Mouse (Mus musculus) ovary, postnatal 10 days (tissue): ENCODE data around the gene Pitpnm3.

Experiments used
- DNase-seq: peaks from one replicate; pipeline ENCODE4 v3.0.0; 2022; ENCODE audit warnings: low spot score

Gene Pitpnm3

GRCm38 (mm10) chr11:72050895-72051858 lies 84.4 kb downstream of the Pitpnm3 start:
- no peak for DNase-seq

DNA sequence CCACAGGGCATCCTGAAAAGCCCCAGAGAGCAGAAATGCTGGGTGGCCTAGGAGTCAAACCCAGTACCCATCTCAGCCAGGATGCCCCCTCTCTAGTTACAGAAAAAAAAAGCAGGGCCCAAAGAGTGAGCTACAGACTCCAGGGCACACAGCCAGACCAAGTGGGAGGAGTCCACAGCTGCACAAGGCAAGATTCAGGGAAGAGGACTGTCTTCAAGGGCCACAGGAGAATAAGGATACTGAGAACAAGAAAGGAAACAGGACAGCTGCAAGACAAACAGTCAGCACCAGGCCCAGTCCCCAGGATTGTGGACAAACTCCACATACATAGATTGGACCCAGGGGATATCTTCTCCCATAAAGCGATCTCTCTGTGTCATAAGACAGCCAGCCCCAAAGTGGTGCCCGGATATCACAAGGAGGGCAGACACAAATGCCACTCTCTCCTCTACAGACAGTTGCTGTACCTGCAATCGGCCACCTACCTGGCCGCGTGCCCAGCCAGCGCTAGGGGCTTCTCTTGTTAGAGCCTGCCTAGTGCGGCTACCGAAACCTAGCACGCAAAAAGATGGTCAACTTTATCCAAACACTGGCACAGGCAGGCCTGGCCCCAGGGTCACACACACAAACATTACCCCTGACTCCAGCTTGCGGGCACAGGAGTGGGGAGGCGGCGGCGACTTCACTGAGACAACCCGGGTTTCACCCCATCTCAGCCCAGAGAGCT lies 85.2 kb downstream of the Pitpnm3 start:
- no peak for DNase-seq

GRCm38 (mm10) chr11:72049171-72049759 lies 86.3 kb downstream of the Pitpnm3 start:
- DNase-seq, result no peak

- no peak for DNase-seq
These were observed 86.8 kb downstream of the Pitpnm3 start for GRCm38 (mm10) chr11:72048730-72049129.

- no peak for DNase-seq
These were observed 91.3 kb downstream of the Pitpnm3 start for GRCm38 (mm10) chr11:72044231-72044630.

DNA sequence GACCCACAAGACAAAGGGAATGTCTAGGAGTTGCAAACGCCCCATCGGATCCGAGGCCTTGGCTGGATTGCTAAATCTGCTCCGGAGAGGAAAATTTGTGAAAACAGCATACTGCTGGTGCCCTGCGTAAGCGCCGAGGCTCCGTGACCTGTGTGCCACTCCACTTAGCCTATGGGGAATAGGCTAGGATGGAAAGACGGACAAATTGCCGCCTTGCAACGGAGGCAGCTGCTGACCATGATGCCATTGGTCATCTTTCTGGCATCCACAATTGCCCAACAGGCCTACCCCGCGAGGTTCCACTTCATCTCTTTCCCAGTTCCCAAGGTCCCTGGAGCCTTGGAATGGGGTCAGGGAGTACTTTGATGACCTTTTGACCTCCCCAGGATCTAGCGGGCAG lies 92.9 kb downstream of the Pitpnm3 start:
- no peak for DNase-seq

DNA sequence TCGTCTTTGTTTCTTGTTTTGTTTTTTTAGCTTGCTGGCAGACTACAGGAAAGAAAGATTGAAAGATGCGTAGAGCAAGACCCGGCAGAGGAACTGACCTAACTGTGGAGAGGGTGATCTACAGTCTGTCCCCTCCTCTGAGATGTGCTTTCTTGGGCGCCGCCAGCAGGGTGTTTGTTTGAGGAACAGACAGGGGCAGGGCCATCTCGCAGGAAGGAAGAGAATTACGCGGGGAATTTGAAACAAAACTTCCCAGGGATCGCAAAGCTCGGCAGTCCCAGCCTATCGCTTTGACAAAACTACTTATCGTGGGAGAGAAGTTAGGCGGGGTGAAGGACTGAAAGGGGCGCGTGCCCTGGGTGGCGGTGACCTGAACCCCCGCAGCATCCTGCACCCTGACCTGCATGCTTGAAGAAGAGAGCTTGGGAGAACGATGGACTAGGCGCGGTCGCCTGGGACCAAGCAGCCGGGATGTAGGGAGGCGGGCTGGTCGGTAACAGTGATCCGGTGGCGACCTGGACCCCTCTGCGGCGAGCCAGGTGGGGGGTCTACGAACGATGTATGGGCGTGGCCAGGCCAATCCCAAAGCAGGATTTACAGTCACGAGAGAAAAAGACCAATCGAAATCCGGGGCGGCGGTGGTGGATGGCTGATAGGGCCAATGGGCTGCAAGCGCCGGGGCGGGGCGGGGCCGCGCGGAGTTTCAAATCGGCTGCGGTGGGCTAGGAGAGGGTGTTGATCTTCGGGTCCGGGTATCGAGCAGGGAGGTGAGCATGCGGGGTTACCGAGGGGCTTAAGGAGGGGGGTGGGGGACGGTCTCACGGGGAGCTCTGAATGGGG lies 93.6 kb downstream of the Pitpnm3 start, which contains the start of gene Pimreg:
Pimreg (plus strand) TSS at position 265 of the 840 bp plus-strand sequence.
- peak; percentile 72 for DNase-seq

GRCm38 (mm10) chr11:72041290-72041767 lies 94.2 kb downstream of the Pitpnm3 start:
- DNase-seq, result no peak

GRCm38 (mm10) chr11:72039599-72040386 lies 95.8 kb downstream of the Pitpnm3 start:
- DNase-seq, result no peak

- peak; percentile 60 for DNase-seq
These were observed 97.6 kb downstream of the Pitpnm3 start for GRCm38 (mm10) chr11:72037996-72038395.

DNA sequence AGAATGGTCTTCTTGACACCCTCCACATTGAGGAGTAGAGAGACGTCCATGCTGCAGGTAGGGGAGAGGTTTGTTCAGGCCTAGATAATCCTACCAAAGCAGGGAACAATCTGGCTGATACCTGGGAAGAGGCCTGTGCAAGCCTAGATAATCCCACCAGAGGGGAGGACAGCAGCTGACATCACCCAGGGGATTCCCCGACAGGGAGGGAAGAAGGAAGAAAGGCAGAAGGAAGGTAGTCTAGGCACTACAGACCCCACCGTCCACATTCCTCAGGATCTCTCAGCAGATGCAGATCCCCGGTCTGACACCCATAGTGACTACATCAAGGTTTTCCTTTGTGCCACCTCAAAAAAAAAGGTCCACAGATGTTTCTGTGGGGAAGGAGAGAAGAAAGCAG lies 98.2 kb downstream of the Pitpnm3 start, which contains the start of gene Aipl1:
Aipl1 (minus strand) TSS at position 101 of the 400 bp plus-strand sequence.
- no peak for DNase-seq

GRCm38 (mm10) chr11:72032589-72032988 lies 103.0 kb downstream of the Pitpnm3 start:
- DNase-seq, result no peak

DNA sequence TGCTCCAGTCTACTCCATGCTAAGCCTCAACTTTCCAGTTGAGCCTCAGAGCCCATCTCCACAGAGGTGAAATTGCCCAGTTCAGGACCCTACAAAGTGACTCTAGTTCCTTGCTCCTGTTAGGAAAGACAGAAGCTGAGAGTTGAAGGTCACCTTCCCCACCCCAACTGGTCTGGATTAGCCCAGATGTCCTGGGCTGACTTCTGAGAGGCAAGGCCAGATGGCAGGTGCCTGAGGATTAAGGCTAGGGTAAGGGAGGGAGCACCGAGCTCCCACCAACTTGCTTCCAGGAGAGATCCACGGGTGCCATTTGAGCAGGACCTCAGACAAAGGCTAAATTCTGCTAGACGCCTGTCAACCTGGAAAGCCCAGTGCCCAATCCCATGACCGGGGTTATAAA lies 103.5 kb downstream of the Pitpnm3 start:
- no peak for DNase-seq

DNA sequence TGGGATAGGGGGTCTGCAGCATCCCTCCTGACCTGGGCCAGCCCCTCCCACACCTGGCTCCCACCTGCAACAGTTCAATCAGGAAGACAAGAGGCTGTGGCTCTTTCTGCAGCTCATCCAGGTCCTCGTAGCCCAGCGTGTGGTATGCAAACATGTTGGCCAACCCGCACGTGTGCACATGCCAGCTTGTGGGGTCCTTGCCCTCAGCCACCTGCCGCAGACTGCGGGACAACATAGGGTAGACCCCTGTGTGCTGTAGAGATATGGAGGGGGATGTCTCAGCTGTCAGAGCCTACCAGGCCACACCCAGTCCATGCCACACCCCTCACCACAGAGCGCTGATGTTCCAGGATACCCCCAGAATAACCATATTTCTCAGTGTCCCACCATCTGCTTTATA lies 104.2 kb downstream of the Pitpnm3 start:
- DNase-seq, result no peak

DNA sequence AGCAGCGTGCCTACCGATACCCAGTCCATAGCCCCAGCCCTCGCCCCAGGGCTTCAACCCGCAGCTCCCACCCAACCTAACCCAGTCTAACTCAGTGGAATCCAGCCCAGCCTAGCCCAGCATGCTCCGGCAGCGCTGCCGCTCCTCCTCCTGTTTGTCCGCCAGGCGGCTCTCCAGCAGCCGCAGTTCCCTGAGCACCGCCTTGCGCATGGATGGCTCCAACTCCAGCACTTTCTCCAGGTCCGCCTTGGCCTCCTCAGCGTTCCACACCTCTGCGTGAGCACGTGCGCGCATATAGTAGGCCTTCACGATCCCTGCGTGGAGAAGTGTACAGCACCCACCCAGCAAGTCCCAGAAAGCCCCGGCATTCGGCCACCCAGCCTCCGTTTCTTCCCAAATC lies 106.4 kb downstream of the Pitpnm3 start:
- DNase-seq, result peak; percentile 5

DNA sequence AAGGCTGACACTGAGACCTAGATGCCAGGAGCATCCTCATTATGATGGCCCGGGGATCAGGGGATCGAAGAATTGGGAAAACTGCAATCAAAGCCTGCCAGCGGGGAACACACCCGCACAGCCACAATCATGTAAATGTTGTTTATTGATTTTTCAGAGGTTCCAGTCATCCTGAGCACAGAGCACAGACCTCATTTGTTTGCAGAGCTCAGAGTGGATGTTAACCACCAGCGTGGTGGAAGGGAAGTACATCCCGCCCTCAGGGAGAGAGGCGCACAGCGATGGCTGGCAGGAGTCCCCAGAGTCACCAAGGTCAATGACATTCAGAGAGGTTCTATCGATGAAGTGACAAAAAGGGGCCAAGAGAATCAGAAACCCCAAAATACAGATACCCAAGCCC lies 107.7 kb downstream of the Pitpnm3 start:
- no peak for DNase-seq

- no peak for DNase-seq
These were observed 109.1 kb downstream of the Pitpnm3 start for GRCm38 (mm10) chr11:72026516-72026915.

GRCm38 (mm10) chr11:72025843-72026242 lies 109.7 kb downstream of the Pitpnm3 start:
- no peak for DNase-seq

DNA sequence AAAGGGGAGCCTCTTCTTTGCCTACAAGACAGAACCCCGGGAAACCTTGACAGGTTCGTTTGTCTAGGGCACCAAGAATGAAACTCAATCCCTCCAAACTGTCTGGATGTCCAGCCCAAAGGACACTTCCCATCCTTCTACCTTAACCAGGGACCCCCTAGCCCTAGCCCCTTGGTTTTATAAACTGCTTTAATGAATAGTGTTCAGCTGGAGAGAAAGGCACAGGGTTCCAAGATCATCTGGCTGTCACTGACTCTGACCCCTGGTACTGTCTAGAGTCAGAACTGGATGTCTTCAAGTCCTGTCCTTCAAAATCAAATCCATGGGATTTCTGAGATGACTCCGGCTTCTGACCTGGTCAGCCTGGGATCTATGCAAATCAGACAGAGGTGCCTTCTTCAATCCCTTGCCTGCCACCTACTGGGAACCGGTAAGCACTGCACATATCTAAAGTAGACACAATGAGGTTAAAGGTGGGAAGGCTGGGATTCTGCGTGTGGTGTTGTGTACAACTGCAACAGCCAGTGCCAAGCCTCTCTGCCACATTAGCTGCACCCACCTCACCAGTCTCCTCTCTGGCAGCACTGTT lies 111.3 kb downstream of the Pitpnm3 start:
- peak; percentile 11 for DNase-seq

DNA sequence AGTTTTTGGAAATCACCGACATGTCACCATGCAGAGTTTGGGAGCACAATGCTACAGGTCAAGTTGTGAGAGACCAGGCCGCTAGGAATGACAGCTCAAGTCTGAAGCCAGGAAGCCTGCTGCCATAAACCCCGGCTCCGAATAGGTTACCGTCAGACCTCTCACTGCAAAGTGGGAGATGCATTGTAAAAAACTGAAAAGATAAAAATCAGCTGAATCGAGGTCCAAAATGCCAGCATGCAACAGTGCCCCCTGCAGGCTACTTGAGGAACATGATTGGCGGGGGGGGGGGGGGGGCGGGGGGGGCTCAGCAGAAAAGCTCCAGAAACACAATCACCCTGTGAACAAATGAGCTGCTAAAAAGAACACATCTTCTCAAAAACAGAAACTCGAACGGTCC lies 112.0 kb downstream of the Pitpnm3 start:
- no peak for DNase-seq
